Mouse (Mus musculus): ENCODE results near the gene Elmod3. TPM values are rescaled to one million over a fixed set of nuclear protein-coding genes. Genes with fewer than 3 reads are reported as not detected.
"Not testable (repeated sequence)": the region's sequence is repeated elsewhere in the genome, so short reads cannot be mapped to it uniquely, and the experiment has no call there.

The Elmod3 gene
- total RNA-seq, 2 experiments from 2014 or later, result 19.4 to 21.4 TPM

- no peak for DNase-seq (ENCODE audit: low spot score in 2 of 2)
Observed at GRCm38 (mm10) chr6:72543265-72543850, 54.9 kb downstream of the Elmod3 start.

- DNase-seq (ENCODE audit: low spot score in 2 of 2), result peak; percentile 86 to 92
Observed at GRCm38 (mm10) chr6:72538562-72539031, 59.6 kb downstream of the Elmod3 start.

GRCm38 (mm10) chr6:72537998-72538500 lies 60.2 kb downstream of the Elmod3 start:
- no peak for DNase-seq (ENCODE audit: low spot score in 2 of 2)

- peak; percentile 74 to 86 for DNase-seq (ENCODE audit: low spot score in 2 of 2)
Observed at GRCm38 (mm10) chr6:72535165-72535564, 63.0 kb downstream of the Elmod3 start.

- DNase-seq (ENCODE audit: low spot score in 2 of 2), result peak; percentile 61 to 83
Observed at GRCm38 (mm10) chr6:72534035-72534809, 64.0 kb downstream of the Elmod3 start.

- DNase-seq (ENCODE audit: low spot score in 2 of 2), result not testable (repeated sequence)
Observed at GRCm38 (mm10) chr6:72533555-72533954, 64.7 kb downstream of the Elmod3 start.

GRCm38 (mm10) chr6:72532580-72532979 lies 65.6 kb downstream of the Elmod3 start:
- DNase-seq (ENCODE audit: low spot score in 2 of 2), result no peak

GRCm38 (mm10) chr6:72528410-72529151 lies 69.6 kb downstream of the Elmod3 start:
- DNase-seq (ENCODE audit: low spot score in 2 of 2), result no peak

GRCm38 (mm10) chr6:72527070-72527469 lies 71.1 kb downstream of the Elmod3 start:
- DNase-seq (ENCODE audit: low spot score in 2 of 2), result no peak

- no peak for DNase-seq (ENCODE audit: low spot score in 2 of 2)
Observed at GRCm38 (mm10) chr6:72524160-72524559, 74.1 kb downstream of the Elmod3 start.

GRCm38 (mm10) chr6:72523222-72523621 lies 75.0 kb downstream of the Elmod3 start:
- no peak for DNase-seq (ENCODE audit: low spot score in 2 of 2)

GRCm38 (mm10) chr6:72522288-72522687 lies 75.9 kb downstream of the Elmod3 start:
- DNase-seq (ENCODE audit: low spot score in 2 of 2), result no peak

- no peak for DNase-seq (ENCODE audit: low spot score in 2 of 2)
Observed at GRCm38 (mm10) chr6:72521607-72522006, 76.6 kb downstream of the Elmod3 start, which contains the start of gene Sh2d6. Gene Sh2d6 (minus strand): TSS chr6:72521707.

- no peak for DNase-seq (ENCODE audit: low spot score in 2 of 2)
Observed at GRCm38 (mm10) chr6:72520904-72521303, 77.3 kb downstream of the Elmod3 start.

GRCm38 (mm10) chr6:72519892-72520663 lies 78.1 kb downstream of the Elmod3 start:
- peak in 1 of 2 experiments; percentile 63 for DNase-seq (ENCODE audit: low spot score in 2 of 2)

GRCm38 (mm10) chr6:72519303-72519702 lies 78.9 kb downstream of the Elmod3 start:
- no peak for DNase-seq (ENCODE audit: low spot score in 2 of 2)

GRCm38 (mm10) chr6:72518842-72519241 lies 79.4 kb downstream of the Elmod3 start:
- no peak for DNase-seq (ENCODE audit: low spot score in 2 of 2)

Measured in layer of hippocampus, postnatal 14 days (tissue).